Mouse (Mus musculus) midbrain, embryonic 13.5 days (tissue): Measurements from ENCODE around the gene Ank2. TPM values are rescaled to one million over a fixed set of nuclear protein-coding genes. Genes with fewer than 3 reads are reported as not detected.
"Not testable (repeated sequence)": the region's sequence is repeated elsewhere in the genome, so short reads cannot be mapped to it uniquely, and the experiment has no call there.

Experiments
- ATAC-seq: fragments of 200-750 bp; cut with Nextera tagmentation; 2 replicates; pipeline ENCODE4 v1.8.0; 2017; ENCODE audit warnings: mild to moderate bottlenecking, moderate TSS enrichment, moderate library complexity
- H3K27ac ChIP-seq: fragments of 300-500 bp; sonication (generic); 2 replicates; pipeline ENCODE4 v1.5.1; 2015; ENCODE audit warnings: inconsistent platforms, mild to moderate bottlenecking, moderate library complexity
- H3K27me3 ChIP-seq: fragments of 300-500 bp; sonication (generic); 2 replicates; pipeline ENCODE4 v1.6.1; 2015; ENCODE audit warnings: mild to moderate bottlenecking, inconsistent platforms
- H3K36me3 ChIP-seq: fragments of 300-500 bp; sonication (generic); 2 replicates; pipeline ENCODE4 v1.6.1; 2015; ENCODE audit warnings: mild to moderate bottlenecking, inconsistent platforms
- H3K4me1 ChIP-seq: fragments of 300-500 bp; sonication (generic); replicated peaks from 2 replicates; pipeline ENCODE4 v1.6.1; 2015; ENCODE audit warnings: inconsistent platforms
- H3K4me2 ChIP-seq: fragments of 300-500 bp; sonication (generic); replicated peaks from 2 replicates; pipeline ENCODE4 v1.6.1; 2015; ENCODE audit warnings: moderate library complexity, mild to moderate bottlenecking, inconsistent platforms
- H3K4me3 ChIP-seq: fragments of 300-500 bp; sonication (generic); replicated peaks from 2 replicates; pipeline ENCODE4 v1.5.1; 2015; ENCODE audit warnings: mild to moderate bottlenecking, inconsistent platforms
- H3K9ac ChIP-seq: fragments of 300-500 bp; sonication (generic); replicated peaks from 2 replicates; pipeline ENCODE4 v1.6.1; 2015; ENCODE audit warnings: mild to moderate bottlenecking, inconsistent platforms
- H3K9me3 ChIP-seq: fragments of 300-500 bp; sonication (generic); 2 replicates; pipeline ENCODE4 v1.6.1; 2016; ENCODE audit warnings: mild to moderate bottlenecking, inconsistent platforms
- WGBS: fragments of 180-500 bp; shearing (Covaris S2); methylation state at CpG from one replicate; pipeline ENCODE4 v1.1.7; 2015; 5-methylcytosine and 5-hydroxymethylcytosine counted together
- polyA plus RNA-seq: library from polyadenylated mRNA; unstranded; fragments of >200 nt; fragmentation: Nextera tagmentation; extraction: Ambion mirVana; gene quantifications from 2 replicates; pipeline ENCODE4 v1.2.1, GENCODE M21; 2015

Ank2 gene
- polyA plus RNA-seq, 1 experiment from 2014 or later: 186 TPM

DNA sequence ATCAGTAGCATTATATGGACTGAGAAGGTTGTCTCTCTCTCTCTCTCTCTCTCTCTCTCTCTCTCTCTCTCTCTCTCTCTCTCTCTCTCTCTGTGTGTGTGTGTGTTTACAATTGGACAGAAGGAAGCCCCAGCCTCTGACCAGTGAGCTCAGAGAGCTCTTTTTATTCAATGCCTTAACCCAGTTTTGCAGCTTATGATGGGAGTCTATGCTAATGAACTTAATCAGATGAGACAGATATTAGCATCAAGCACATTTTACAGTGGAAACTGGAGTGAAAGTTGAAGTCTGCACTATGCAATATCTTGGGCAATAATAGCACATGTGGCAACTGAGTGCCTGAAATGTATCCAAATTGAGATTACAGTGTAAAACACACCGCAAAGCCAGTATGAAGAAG is 16.1 kb upstream of the Ank2 start:
- WGBS: 92% methylated on average over 1 of the region's 1 CpGs
- Histone ChIP-seq H3K4me3 (no peak overlapping the region), H3K9me3 (no peaks in the 10 kb centered on the region), H3K4me2 (no peak overlapping the region), H3K36me3 (no peaks in the 10 kb centered on the region), H3K9ac (no peak overlapping the region), H3K27ac (no peak overlapping the region), H3K27me3 (no peaks in the 10 kb centered on the region), H3K4me1 (no peaks in the 10 kb centered on the region)
- ATAC-seq: no peak

DNA sequence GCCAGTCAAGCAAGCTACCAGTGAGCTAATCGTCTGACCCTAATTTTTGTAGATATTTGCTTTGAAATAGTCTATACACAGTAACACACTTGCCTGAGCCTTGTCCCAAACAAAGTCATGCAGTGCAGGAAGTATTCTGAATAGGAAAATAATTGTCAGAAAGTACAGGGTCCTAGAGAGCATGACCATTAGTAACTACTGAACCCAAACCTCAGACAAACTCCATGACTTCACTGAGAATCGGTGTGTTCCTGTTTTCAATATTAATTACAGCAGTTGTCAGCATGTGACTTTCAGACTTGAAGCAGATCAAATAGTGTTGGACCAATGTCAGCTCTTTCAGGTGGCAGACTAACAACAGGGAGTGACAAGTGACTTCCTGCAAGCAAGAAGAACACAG is 14.5 kb upstream of the Ank2 start:
- Histone ChIP-seq H3K27me3 (no peaks in the 10 kb centered on the region), H3K4me2 (no peak overlapping the region), H3K9ac (no peak overlapping the region), H3K27ac (no peak overlapping the region), H3K4me1 (no peaks in the 10 kb centered on the region), H3K36me3 (no peaks in the 10 kb centered on the region), H3K4me3 (no peak overlapping the region), H3K9me3 (no peaks in the 10 kb centered on the region)
- WGBS: 83% methylated on average over 2 of the region's 2 CpGs
- ATAC-seq: no peak

DNA sequence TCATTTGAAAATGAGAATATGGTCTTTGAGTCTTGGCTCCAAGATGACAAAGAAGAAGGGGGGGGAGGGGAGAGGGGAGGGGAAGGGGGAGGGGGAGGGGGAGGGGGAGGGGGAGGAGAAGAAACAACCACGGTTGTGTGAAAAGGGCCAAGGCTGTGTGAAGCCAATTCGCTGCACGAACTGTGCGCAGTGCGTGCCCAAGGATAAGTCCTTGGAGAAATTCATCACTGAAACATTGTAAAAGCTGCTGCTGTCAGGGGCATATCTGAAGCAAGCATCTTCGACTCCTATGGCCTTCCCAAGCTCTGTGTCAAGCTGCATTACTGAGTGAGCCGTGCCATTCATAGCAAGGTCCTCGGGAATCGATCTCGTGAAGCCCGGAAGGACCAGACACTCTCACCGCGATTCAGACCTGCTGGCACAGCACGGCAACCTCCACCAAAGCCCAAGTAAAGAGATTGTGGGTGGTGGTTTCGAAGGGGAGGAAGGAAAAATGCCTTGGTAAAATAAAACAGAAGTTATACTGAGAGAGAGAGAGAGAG is 13.7 kb upstream of the Ank2 start:
- H3K27me3 ChIP-seq: no peaks in the 10 kb centered on the region
- WGBS: 78% methylated on average over 15 of the region's 15 CpGs
- ATAC-seq: no peak
- H3K9me3 ChIP-seq: no peaks in the 10 kb centered on the region
- no peak overlapping the region for H3K9ac ChIP-seq
- no peaks in the 10 kb centered on the region for H3K36me3 ChIP-seq
- no peak overlapping the region for H3K4me2 ChIP-seq
- no peak overlapping the region for H3K4me3 ChIP-seq
- no peak overlapping the region for H3K27ac ChIP-seq
- H3K4me1 ChIP-seq: no peaks in the 10 kb centered on the region

DNA sequence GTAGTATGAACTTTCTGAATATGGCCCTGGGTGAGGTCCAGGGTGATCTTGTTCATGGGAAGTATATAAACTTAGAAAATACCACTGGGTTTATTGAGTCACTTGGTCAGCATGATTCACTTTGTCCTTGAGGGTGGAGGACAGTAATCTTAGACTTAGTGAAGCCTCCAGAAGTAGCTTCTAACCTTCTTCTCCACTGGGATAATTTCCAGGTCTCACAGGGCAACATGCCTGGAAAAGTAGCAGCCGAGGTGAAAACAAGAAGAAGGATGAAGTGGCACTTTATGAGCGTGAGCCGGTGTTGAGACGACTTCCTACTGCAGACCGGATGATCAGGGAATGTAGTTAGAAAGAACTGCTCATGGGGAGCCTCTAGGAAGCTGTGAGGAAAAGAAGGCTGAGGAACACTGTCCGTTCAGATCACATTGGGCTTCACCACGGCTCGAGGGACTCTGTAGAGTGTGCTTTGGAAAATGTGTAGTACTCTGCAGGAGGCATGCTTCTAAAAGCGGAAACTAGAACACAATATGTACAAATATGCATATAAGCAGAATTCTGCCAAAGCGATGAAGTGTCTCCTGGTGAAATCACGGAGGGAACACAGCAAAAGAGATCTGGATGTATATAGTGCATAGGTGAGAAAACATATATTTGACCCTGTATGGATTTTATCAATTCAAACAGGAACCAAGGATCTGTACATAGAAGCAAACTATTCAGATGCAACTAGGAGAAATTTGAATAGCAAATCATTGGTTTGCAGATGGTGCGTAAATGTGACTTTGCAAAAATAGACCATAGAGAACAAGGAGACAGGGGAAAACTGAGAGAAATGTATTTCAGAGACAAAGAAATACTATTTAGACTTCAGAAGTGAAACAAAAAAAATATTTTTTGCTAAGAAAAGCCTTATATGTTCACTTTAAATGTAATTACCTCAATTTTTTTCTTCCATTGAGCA is 12.9 kb upstream of the Ank2 start:
- Histone ChIP-seq H3K4me1 (no peaks in the 10 kb centered on the region), H3K4me3 (no peak overlapping the region), H3K9ac (no peak overlapping the region), H3K27me3 (no peaks in the 10 kb centered on the region), H3K27ac (no peak overlapping the region), H3K9me3 (no peaks in the 10 kb centered on the region), H3K36me3 (no peaks in the 10 kb centered on the region), H3K4me2 (no peak overlapping the region)
- 87% methylated on average over 12 of the region's 12 CpGs for WGBS
- ATAC-seq: no peak

DNA sequence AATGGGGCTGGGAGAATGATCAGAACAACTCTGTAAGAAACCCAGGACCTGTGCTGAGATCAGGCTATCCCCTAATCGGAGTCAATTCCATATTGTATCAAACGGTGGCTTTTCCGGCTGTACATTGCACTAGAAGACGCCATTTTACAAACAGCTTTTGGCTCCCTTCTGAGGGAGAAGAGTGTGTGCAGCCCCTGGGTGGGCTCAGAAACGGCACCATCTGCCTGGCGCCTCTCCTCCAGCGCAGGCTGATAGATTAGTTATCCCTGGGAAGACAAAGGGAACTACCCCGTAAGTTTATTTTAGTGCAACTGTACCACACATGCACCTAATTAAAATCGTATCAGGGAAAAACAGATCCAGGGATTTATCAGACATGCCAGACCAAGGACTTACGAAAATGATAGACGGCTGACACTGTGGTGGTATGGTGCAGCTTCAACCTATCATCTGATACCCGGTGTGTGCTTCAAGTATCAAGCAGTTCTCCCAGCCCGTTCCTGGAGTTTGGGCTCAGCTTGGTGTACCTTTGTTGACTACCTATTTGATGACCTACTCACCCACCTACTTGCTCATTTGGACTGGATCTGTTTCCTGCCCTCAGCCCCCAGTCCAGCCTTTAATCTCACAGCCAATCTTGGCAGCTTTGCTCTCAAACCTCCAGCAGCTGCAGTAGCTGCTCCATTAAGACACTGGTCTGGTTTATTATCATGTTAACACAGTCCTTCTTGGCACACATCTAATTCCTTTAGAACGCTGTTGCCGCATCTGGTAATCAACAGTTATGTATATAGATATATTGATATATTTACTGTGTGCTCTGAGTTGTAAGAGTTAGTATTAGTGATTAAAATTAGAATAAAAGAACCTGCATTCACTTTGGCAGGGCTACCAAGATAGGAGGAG is 9.0 kb upstream of the Ank2 start:
- no peak overlapping the region for H3K4me3 ChIP-seq
- no peaks in the 10 kb centered on the region for H3K36me3 ChIP-seq
- no peak for ATAC-seq
- no peaks in the 10 kb centered on the region for H3K4me1 ChIP-seq
- 0 out of 2 replicates have a peak, but pooled peaks cover 4% of the 10 kb centered on the region for H3K9me3 ChIP-seq
- WGBS: 75% methylated on average over 15 of the region's 15 CpGs
- no peaks in the 10 kb centered on the region for H3K27me3 ChIP-seq
- no peak overlapping the region for H3K4me2 ChIP-seq
- no peak overlapping the region for H3K27ac ChIP-seq
- no peak overlapping the region for H3K9ac ChIP-seq

DNA sequence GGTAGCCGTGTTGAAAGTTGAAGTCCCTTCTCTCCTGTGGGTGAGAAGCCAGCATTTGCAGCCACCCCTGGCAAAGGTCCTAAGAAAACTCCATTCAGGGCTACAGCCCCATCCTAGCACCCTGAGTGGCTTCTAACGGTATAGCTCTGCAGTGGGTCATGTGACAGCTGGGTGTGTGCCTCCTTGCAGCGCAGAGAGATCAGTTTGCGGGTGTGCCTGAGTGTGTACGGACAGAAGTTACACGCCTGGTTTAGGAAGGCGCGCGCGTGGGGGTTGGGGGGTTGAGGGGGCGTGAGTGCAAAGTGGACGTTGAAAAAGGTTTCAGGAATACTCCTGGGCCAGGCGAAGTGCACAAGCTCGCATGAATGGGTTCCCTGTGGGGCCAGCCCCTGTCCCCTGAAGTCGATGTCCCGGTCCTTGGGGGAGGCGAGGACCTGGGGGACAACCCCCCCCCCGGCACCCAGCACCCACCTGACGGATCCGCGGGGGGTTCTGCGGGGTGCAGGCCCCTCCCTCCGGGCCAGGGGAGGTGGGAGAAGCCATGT is 881 bp downstream of the Ank2 start:
- Histone ChIP-seq H3K4me3 (peak overlapping the region; percentile 75), H3K27me3 (peaks cover 24% of the 10 kb centered on the region), H3K4me2 (peak overlapping the region; percentile 99), H3K9ac (peak overlapping the region; percentile 87), H3K36me3 (no peaks in the 10 kb centered on the region), H3K4me1 (peaks cover 18% of the 10 kb centered on the region), H3K9me3 (0 out of 2 replicates have a peak, but pooled peaks cover under 1% of the 10 kb centered on the region), H3K27ac (peak overlapping the region; percentile 53; the same call in 1 of the 2 replicates)
- peak; percentile 87 for ATAC-seq
- WGBS: under 1% methylated on average over 20 of the region's 23 CpGs

DNA sequence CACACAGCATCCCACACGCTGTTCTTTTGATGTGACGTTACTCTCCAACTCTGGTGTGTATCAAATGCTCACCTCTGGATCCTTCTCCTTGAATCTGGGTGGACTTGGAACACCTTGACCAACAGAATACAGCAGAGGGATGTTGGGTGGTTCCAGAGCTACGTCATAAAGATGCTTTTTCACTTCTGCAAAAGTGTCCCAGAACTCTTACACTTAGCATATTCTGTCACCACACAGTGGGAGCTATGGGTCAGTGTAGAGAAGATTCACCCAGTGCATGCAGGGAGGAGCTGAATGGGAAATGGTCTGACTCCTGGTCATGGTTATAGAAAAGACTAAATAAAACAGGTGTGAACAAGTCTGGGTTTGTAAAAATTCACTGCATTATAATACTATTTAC is 6.5 kb downstream of the Ank2 start:
- WGBS: 90% methylated on average over 3 of the region's 3 CpGs
- Histone ChIP-seq H3K27ac (no peak overlapping the region), H3K9me3 (no peaks in the 10 kb centered on the region), H3K4me3 (no peak overlapping the region), H3K36me3 (no peaks in the 10 kb centered on the region), H3K9ac (no peak overlapping the region), H3K27me3 (peaks cover 2% of the 10 kb centered on the region), H3K4me1 (peaks cover 2% of the 10 kb centered on the region), H3K4me2 (no peak overlapping the region)
- ATAC-seq: no peak

DNA sequence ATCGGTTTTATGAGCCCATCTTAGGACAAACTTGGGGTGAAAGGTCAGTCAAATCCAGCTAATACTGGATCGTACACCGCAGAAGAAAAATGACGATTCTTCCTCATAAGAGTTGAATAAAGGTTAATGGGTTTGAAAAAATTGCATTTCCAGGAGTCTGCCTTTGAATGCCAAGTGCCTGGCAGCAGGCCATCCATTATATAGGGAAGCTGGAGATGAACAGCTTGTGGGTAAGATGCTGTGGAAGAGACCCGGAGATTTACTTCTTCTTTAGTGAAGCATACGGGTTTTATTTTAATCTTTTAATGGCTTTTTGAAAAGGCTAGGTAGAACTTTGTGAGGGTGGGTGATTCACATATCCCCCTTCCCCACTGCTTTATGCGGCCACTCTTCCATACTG is 11.8 kb downstream of the Ank2 start:
- H3K9me3 ChIP-seq: no peaks in the 10 kb centered on the region
- H3K27ac ChIP-seq: no peak overlapping the region; the same call in 1 of the 2 replicates
- ATAC-seq: no peak
- H3K4me2 ChIP-seq: no peak overlapping the region
- WGBS: 58% methylated on average over 7 of the region's 7 CpGs
- no peaks in the 10 kb centered on the region for H3K27me3 ChIP-seq
- H3K36me3 ChIP-seq: no peaks in the 10 kb centered on the region
- H3K9ac ChIP-seq: no peak overlapping the region
- no peak overlapping the region for H3K4me3 ChIP-seq
- H3K4me1 ChIP-seq: peaks cover 4% of the 10 kb centered on the region; the same call in 1 of the 2 replicates

DNA sequence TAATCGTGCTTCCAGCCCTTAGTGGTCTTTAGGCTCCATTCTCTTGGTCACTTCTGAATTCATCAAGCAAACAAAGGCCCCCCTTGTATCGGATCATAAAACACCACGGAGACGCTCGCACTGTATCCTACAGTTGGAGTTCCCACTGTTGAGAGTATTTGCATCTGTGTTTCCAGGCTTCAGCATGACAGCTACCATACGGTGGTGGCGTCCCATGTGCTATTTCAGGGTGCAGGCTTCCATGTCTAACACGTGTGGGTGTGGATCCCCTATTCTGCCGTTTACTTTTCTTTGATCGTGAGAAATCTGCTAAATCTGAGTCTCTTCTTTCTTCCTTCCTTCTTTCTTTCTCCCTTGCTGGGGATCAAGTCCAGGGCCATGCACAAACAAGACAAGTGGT is 14.0 kb downstream of the Ank2 start:
- no peak overlapping the region for H3K4me3 ChIP-seq
- no peak for ATAC-seq
- no peak overlapping the region for H3K9ac ChIP-seq
- H3K4me2 ChIP-seq: no peak overlapping the region
- H3K4me1 ChIP-seq: peaks cover 10% of the 10 kb centered on the region; the same call in 1 of the 2 replicates
- no peak overlapping the region for H3K27ac ChIP-seq
- H3K27me3 ChIP-seq: no peaks in the 10 kb centered on the region
- H3K36me3 ChIP-seq: no peaks in the 10 kb centered on the region
- no peaks in the 10 kb centered on the region for H3K9me3 ChIP-seq
- WGBS: 71% methylated on average over 10 of the region's 10 CpGs

DNA sequence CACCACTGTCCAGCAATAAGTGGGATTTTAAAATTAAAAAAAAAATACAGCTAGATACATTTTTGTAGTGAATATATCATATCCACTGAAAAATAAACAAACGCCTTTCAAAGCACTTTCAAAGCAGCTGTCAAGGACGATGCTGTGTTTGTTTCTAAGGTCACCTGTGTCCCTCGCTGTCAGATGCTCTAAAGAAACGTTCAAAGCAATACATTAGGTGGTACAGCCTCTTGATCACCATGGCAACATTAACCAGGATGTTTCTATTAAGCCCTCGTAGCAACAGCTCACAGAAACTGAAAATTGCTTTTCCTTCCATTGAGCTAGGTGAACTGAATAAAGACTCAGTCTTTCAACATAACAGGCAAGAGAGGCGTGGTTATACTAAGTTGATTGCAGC is 17.5 kb downstream of the Ank2 start:
- Histone ChIP-seq H3K27me3 (no peaks in the 10 kb centered on the region), H3K36me3 (no peaks in the 10 kb centered on the region), H3K9me3 (no peaks in the 10 kb centered on the region), H3K4me1 (0 out of 2 replicates have a peak, but pooled peaks cover 6% of the 10 kb centered on the region), H3K9ac (no peak overlapping the region), H3K4me2 (no peak overlapping the region), H3K27ac (no peak overlapping the region), H3K4me3 (no peak overlapping the region)
- WGBS: 54% methylated on average over 6 of the region's 6 CpGs
- ATAC-seq: 0 out of 2 replicates have a peak, but pooled peaks have one; percentile 60

DNA sequence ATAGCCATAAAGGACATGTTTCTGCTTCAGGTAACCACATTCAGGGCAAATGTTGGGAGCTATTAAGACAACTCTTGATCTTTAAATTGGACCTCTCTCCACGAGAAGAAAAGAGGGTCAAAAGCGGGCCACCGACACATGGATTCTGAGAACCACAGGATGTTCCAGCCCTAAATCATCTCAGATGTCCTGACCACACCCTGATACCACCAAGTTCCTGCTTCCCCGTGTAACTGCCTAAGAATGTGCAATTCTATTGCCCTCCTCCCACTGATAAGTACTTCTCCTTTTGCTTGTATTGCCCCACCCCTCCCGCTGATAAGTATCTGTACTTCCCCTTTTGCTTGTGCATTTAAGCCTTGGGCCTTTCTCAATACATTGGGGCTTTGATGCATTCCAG is 18.8 kb downstream of the Ank2 start:
- H3K4me2 ChIP-seq, ATAC-seq, H3K4me3 ChIP-seq, H3K9me3 ChIP-seq, H3K9ac ChIP-seq, H3K4me1 ChIP-seq, H3K27me3 ChIP-seq, H3K27ac ChIP-seq, H3K36me3 ChIP-seq: not testable (repeated sequence)
- 94% methylated on average over 5 of the region's 5 CpGs for WGBS
